Mouse (Mus musculus) lung, embryonic 16.5 days (tissue): Measurements from ENCODE around the gene Clcnka. TPM values are rescaled to one million over a fixed set of nuclear protein-coding genes. Genes with fewer than 3 reads are reported as not detected.

Experiments
- ATAC-seq: fragments of 200-750 bp; cut with Nextera tagmentation; 2 replicates; pipeline ENCODE4 v1.8.0; 2017; ENCODE audit warnings: low read depth, mild to moderate bottlenecking, moderate library complexity
- H3K27ac ChIP-seq: fragments of 300-500 bp; sonication (generic); 2 replicates; pipeline ENCODE4 v1.5.1; 2014; ENCODE audit warnings: mild to moderate bottlenecking, control low read depth, low read length
- H3K27me3 ChIP-seq: fragments of 300-500 bp; sonication (generic); 2 replicates; pipeline ENCODE4 v1.6.1; 2014; ENCODE audit warnings: low read depth, low read length, mixed read lengths; ENCODE audit not compliant: control insufficient read depth, insufficient read depth
- H3K36me3 ChIP-seq: fragments of 300-500 bp; sonication (generic); 2 replicates; pipeline ENCODE4 v1.6.1; 2014; ENCODE audit warnings: low read length; ENCODE audit not compliant: control insufficient read depth, insufficient read depth
- H3K4me1 ChIP-seq: fragments of 300-500 bp; sonication (generic); replicated peaks from 2 replicates; pipeline ENCODE4 v1.6.1; 2014; ENCODE audit warnings: low read length, mixed read lengths; ENCODE audit not compliant: control insufficient read depth, insufficient read depth
- H3K4me2 ChIP-seq: fragments of 300-500 bp; sonication (generic); 2 replicates; pipeline ENCODE4 v1.6.1; 2014; ENCODE audit warnings: low read depth, low read length, control low read depth
- H3K4me3 ChIP-seq: fragments of 300-500 bp; sonication (generic); 2 replicates; pipeline ENCODE4 v1.5.1; 2014; ENCODE audit warnings: mild to moderate bottlenecking, low read length, control low read depth
- H3K9ac ChIP-seq: fragments of 300-500 bp; sonication (generic); 2 replicates; pipeline ENCODE4 v1.6.1; 2014; ENCODE audit warnings: low read length, control low read depth
- H3K9me3 ChIP-seq: fragments of 300-500 bp; sonication (generic); 2 replicates; pipeline ENCODE4 v1.6.1; 2016; ENCODE audit warnings: low read length; ENCODE audit not compliant: control insufficient read depth
- WGBS: fragments of 180-500 bp; shearing (Covaris S2); extraction: QIAGEN DNeasy Blood & Tissue Kit; methylation state at CpG from one replicate; pipeline ENCODE4 v1.1.7; 2014; 5-methylcytosine and 5-hydroxymethylcytosine counted together
- microRNA-seq: library from miRNA; unstranded; fragments of <30 nt; microRNA quantifications from one replicate; pipeline ENCODE4, GENCODE M21; 2016
- polyA plus RNA-seq: library from polyadenylated mRNA; unstranded; fragments of >200 nt; fragmentation: Nextera tagmentation; extraction: Ambion mirVana; gene quantifications from 2 replicates; pipeline ENCODE4 v1.2.1, GENCODE M21; 2015

Gene Clcnka
- polyA plus RNA-seq, 1 experiment from 2014 or later: 0.28 TPM

DNA sequence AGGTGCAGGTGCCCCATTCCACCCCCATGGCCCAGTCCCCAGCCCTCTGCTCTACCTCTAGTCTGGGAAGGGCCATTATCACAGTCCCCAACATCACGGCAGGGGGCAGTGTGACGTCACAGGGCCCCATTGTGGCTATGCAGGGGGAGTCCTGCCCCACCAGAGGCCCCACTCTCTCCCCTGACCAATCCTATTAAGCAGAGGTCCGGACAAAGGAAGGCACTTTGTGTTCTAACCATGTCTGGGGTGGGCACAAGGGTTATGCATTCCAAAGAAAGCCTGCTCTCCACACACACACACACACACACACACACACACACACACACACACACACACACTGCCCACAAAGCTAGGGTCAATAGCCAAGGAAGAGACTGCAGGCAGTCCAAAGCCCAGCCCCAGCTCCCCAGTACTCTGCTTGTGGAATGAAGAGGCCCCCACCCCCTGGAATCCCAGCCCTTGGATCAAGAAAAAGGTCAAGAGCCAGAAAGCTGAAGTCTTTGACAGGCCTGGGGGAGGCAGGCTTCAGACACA, 63.2 kb downstream of the Clcnka start:
- peak overlapping the region; percentile 56; the same call in 1 of the 2 replicates for H3K27ac ChIP-seq
- no peaks in the 10 kb centered on the region for H3K9me3 ChIP-seq
- peak; percentile 51 for ATAC-seq
- 19% methylated on average over 3 of the region's 3 CpGs for WGBS
- no peaks in the 10 kb centered on the region for H3K27me3 ChIP-seq
- peaks cover 29% of the 10 kb centered on the region for H3K4me1 ChIP-seq
- H3K36me3 ChIP-seq: no peaks in the 10 kb centered on the region
- no peak overlapping the region for H3K4me3 ChIP-seq
- no peak overlapping the region for H3K9ac ChIP-seq
- H3K4me2 ChIP-seq: no peak overlapping the region

DNA sequence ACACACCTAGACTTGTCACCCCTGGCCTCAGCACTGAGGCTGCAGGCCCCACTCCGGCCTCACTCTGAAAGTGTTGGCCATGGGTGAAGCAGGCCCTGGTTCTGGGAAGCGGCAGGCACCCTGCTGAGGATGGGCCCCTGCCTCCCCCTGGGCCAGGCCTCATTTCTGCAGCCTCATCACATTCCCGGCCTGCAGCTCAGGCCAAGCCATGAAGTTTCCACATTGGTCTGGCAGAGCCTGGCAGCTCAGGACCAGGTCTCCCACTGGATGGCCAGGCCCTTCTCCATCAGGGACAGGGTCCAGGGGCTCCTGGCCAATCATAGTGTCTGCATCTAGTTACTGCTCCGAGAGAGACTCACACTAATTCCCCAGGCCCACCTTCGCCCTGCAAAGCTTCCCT, 63.8 kb downstream of the Clcnka start:
- peaks cover 29% of the 10 kb centered on the region for H3K4me1 ChIP-seq
- H3K9ac ChIP-seq: peak overlapping the region; percentile 25
- H3K4me3 ChIP-seq: no peak overlapping the region
- ATAC-seq: no peak
- H3K9me3 ChIP-seq: no peaks in the 10 kb centered on the region
- 55% methylated on average over 5 of the region's 5 CpGs for WGBS
- peak overlapping the region; percentile 56; the same call in 1 of the 2 replicates for H3K27ac ChIP-seq
- H3K4me2 ChIP-seq: no peak overlapping the region
- no peaks in the 10 kb centered on the region for H3K36me3 ChIP-seq
- no peaks in the 10 kb centered on the region for H3K27me3 ChIP-seq

Small RNA genes lying within 50 kb of the gene (microRNA-seq; reads per million reads assigned to microRNA genes)
- gene Gm25690: not detected

Other genes starting within 250 kb of the Clcnka start
- gene Rsg1, start 184.8 kb downstream of the Clcnka start, polyA plus RNA-seq: 5.2 and 7.0 TPM in 2 replicates
- gene Arhgef19, start 159.2 kb downstream of the Clcnka start, polyA plus RNA-seq: 17.7 and 18.0 TPM in 2 replicates
- gene Epha2, start 97.5 kb downstream of the Clcnka start, polyA plus RNA-seq: 11.6 and 11.8 TPM in 2 replicates
- 3.3 and 3.6 TPM in 2 replicates for gene Fam131c, start 30.5 kb downstream of the Clcnka start, polyA plus RNA-seq
- 0.39 TPM in 1 of 2 replicates, not detected in the other for gene Clcnkb, start 17.3 kb upstream of the Clcnka start, polyA plus RNA-seq
- 6.4 and 10.6 TPM in 2 replicates for gene Hspb7, start 22.1 kb upstream of the Clcnka start, polyA plus RNA-seq
- gene Srarp, start 37.4 kb upstream of the Clcnka start, polyA plus RNA-seq: not detected in 2 replicates
- 30.6 and 30.8 TPM in 2 replicates for gene Zbtb17, start 45.9 kb upstream of the Clcnka start, polyA plus RNA-seq
- gene Spen, start 139.9 kb upstream of the Clcnka start, polyA plus RNA-seq: 6.9 and 7.4 TPM in 2 replicates
- 71.4 and 76.1 TPM in 2 replicates for gene Fblim1, start 207.4 kb upstream of the Clcnka start, polyA plus RNA-seq
- gene Tmem82, start 219.9 kb upstream of the Clcnka start, polyA plus RNA-seq: 0.99 and 1.1 TPM in 2 replicates
- gene Slc25a34, start 225.1 kb upstream of the Clcnka start, polyA plus RNA-seq: 0.18 and 0.20 TPM in 2 replicates